Mouse (Mus musculus) kidney, adult 11 months (tissue): ENCODE results near the gene Tmem45b.

Experiments used
- DNase-seq: peaks from one replicate; pipeline ENCODE4 v3.0.0; 2022

The Tmem45b gene

GRCm38 (mm10) chr9:31400441-31400840 lies 63.8 kb downstream of the Tmem45b start:
- no peak for DNase-seq

GRCm38 (mm10) chr9:31387206-31387605 lies 77.1 kb downstream of the Tmem45b start:
- DNase-seq, result no peak

GRCm38 (mm10) chr9:31386368-31387180 lies 77.7 kb downstream of the Tmem45b start:
- peak; percentile 35 for DNase-seq

- DNase-seq, result peak; percentile 92
Observed at GRCm38 (mm10) chr9:31385947-31386354, 78.3 kb downstream of the Tmem45b start, which contains the start of gene Nfrkb. Nfrkb (plus strand) TSS chr9:31386192.

GRCm38 (mm10) chr9:31385500-31385869 lies 78.8 kb downstream of the Tmem45b start:
- DNase-seq, result peak; percentile 11

GRCm38 (mm10) chr9:31384786-31385499 lies 79.3 kb downstream of the Tmem45b start:
- DNase-seq, result no peak

- no peak for DNase-seq
Observed at GRCm38 (mm10) chr9:31376661-31377060, 87.6 kb downstream of the Tmem45b start.
